Mouse (Mus musculus): ENCODE results near the gene Gm49342. TPM values are rescaled to one million over a fixed set of nuclear protein-coding genes. Genes with fewer than 3 reads are reported as not detected.

Gm49342 gene
- polyA plus RNA-seq (2014; fragmentation: Illumina TruSeq; extraction: RNeasy Lipid Tissue Mini Kit (QIAGEN cat#74804); ENCODE audit: low read depth, low replicate concordance), result not detected

DNA sequence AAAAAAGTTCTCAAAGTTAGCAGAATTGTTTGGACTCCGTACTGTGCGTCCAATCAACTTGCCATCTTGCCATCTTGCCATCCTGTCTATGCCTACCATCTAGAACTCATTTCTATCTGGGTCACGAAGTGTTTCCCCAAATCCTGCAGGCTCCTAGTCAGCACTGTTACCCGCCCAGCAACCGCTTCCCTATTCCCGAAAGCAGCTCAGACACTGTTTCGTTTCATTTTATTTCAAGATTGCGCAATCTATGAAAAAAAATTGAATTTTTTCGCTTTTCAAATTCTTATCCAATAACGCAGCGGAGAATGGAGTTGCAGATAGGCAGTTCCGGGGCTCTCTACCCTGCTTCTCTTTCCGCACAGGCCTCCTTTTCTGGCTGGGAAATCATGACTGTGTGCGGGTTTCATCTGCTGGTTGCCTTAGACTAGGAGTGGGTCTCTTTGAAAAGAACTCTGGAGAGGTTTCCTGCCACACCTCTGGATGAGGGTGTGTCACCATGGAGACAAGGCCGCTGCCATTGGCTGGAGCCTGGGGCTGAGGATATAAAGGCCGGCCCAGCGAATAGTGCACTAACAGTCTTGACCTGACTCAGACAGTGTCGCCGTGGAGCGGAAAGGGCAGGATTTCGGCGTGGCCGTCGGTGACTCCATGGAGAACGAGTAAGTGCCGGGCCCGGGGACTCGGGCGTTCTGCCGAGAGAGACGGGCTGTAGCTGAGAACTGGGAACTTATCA is at the start of gene Gm49342:
Gene Gm49342, plus strand, starts transcription at position 586 of the 736 bp plus-strand sequence.

DNA sequence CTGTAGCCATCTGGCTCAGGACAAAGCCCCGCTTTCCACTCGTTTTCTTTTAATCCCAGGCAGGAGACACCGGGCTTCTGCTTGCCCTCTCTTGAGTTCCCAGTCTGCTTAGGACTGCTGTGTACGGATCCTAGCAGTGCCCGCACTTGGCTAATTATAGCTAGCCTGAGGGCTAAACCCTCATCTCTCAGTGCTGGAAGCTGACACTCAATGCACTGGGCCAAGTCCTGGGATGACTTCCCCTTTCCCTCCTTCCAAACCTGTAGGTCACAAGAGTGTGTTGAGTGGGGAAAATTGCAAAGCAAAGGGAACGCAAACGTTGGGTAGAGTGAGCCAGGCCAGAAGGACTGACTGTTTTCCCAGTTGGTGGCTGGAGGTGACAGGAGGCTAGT is 46.9 kb upstream of the Gm49342 start, which contains the start of gene Klhl33:
Gene Klhl33, minus strand, starts transcription at position 134 of the 392 bp plus-strand sequence.

DNA sequence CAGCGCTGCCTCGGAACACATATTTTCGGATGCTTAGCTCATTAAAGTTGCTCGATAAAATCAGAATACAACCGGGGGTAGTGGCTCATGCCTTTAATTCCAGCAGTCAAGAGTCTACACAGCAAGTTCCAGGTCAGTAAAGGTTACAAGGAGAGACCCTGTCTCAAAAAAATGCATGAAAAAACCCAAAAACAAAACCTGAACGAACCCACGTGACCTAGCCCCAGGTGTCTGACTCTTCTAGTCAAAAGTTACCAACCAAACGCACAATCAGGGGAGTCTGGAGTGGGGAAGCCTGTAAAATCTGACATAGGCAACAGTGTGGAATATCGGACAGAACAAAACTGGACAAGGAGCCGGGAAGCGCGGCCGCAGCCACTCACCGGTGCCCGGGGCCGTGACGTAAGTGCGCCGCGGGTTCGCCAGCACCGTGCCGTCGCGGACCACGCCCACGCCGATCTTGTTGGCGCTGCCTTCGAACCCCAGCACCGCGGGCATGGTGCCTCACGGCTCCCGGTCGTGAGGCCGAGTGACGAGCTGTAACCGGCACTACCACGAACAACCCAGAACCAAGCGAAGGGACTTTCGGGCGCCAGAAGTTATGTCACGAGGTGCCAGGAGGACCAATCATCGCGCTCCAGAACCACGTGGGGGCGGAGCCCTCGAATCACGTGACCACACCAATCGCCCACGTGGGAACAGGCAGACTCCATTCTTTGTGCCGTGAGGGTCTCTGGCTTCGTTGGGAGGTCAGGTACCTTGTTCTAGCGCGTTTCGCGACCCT is 19.8 kb upstream of the Gm49342 start, which contains the start of the genes Osgep and Apex1:
Gene Osgep, minus strand, starts transcription at position 613 of the 784 bp plus-strand sequence.
Gene Apex1, plus strand, starts transcription at position 688 of the 784 bp plus-strand sequence.

DNA sequence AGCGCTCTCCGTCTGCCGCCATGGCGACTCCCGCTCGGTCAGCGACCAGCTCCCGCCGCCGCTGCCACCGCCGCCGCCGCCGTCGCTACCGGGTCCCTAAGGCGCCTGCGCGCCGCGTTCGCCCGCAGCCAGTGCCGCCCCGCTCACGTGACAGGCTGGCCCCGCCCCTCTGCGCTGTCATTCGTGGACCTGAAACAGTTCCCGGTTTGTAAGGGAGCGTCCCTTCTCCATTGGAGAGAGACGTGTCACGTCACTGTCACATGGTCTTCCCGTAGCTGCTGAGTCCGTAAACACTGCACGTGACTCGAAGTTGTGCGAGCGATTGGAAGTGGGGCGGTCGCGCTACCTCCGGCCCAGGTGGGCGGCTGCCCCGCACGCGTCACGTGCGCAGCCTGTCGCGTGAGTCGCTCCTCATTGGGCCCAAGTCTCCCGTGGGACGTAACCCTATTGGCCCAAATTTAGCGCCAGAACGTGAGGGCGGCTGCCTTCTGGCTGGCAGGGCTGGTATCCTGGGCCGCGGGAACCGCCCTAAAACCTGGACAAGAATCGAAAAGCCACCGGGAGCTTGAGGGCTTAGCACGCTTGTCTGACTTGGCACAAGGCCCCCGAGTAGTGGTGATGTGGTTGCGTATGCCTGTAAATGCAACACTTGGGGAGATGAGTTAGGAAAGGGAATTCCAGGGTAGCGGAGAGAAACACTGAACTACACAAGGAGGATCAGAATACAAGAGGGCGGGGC is 13.4 kb upstream of the Gm49342 start, which contains the start of the genes Pip4p1 and Pnp:
Gene Pip4p1, minus strand, starts transcription at position 103 of the 739 bp plus-strand sequence.
Gene Pnp, plus strand, starts transcription at position 329 of the 739 bp plus-strand sequence.

DNA sequence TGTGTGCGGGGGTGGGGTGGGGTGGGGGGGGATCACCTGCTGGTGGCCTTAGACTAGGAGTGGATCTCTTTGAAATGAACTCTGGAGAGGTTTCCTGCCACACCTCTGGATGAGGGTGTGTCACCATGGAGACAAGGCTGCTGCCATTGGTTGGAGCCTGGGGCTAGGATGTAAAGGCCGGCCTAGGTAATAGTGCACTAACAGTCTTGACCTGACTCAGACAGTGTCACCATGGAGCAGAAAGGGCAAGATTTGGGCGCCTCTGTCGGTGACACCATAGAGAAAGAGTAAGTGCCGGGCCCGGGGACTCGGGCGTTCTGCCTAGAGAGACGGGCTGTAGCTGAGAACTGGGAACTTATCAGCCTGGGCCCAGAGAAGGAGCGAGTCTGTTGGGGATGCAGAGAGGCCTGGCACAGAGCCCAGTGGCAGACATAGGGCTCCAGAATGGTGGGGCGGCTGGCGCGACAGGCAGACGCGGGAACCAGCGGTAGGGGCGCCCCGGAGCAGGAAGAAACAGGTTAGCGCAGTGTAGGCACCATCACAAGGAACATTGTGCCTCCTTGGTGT is 11.7 kb downstream of the Gm49342 start, which contains the start of gene Pnp2:
Gene Pnp2, plus strand, starts transcription at position 51 of the 567 bp plus-strand sequence.

DNA sequence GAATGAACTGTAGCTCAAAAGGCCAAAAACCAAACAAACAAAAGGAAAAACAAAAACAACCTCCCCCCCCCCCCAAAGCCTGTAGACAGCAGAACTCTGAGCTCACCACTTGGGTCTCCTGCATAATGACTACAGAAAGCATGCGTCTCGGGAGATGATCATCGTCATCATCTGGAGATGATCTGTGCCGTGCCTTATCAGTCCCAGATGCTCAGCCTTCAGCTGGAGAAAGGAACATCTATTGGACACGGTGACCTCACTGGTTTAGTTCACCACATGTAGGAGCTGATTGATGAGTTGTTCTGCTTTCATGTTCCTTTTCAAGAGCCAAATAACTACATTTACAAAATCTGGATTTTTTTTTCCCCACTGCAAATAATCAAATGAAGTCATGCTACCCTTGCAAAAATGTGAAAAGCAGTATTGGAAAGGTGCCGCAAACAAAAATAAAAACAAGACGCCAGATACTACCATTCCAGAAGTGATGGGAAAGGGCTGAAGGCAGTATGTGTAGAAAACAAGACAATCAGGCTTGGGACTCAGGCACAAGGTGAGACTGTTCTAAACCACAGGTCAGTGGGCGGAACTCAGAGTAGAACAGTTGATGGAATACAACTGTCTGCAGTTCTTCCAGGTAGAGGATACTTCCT is 63.0 kb downstream of the Gm49342 start, which contains the start of gene Rnase10:
Gene Rnase10, plus strand, starts transcription at position 600 of the 650 bp plus-strand sequence.

Other genes with a start within 250 kb of the Gm49342 start
- gene Olfr748, start 237.1 kb upstream of the Gm49342 start, polyA plus RNA-seq (2014; fragmentation: Illumina TruSeq; extraction: RNeasy Lipid Tissue Mini Kit (QIAGEN cat#74804); ENCODE audit: low read depth, low replicate concordance), result not detected
- not detected for gene Olfr749, start 199.4 kb upstream of the Gm49342 start, polyA plus RNA-seq (2014; fragmentation: Illumina TruSeq; extraction: RNeasy Lipid Tissue Mini Kit (QIAGEN cat#74804); ENCODE audit: low read depth, low replicate concordance)
- gene Ttc5, start 159.0 kb upstream of the Gm49342 start, polyA plus RNA-seq (2014; fragmentation: Illumina TruSeq; extraction: RNeasy Lipid Tissue Mini Kit (QIAGEN cat#74804); ENCODE audit: low read depth, low replicate concordance), result 31.4 TPM
- not detected for gene Ccnb1ip1, start 136.8 kb upstream of the Gm49342 start, polyA plus RNA-seq (2014; fragmentation: Illumina TruSeq; extraction: RNeasy Lipid Tissue Mini Kit (QIAGEN cat#74804); ENCODE audit: low read depth, low replicate concordance)
- 62.1 TPM for gene Parp2, start 136.7 kb upstream of the Gm49342 start, polyA plus RNA-seq (2014; fragmentation: Illumina TruSeq; extraction: RNeasy Lipid Tissue Mini Kit (QIAGEN cat#74804); ENCODE audit: low read depth, low replicate concordance)
- 53.8 TPM for gene Tep1, start 74.0 kb upstream of the Gm49342 start, polyA plus RNA-seq (2014; fragmentation: Illumina TruSeq; extraction: RNeasy Lipid Tissue Mini Kit (QIAGEN cat#74804); ENCODE audit: low read depth, low replicate concordance)
- 2.2 TPM for gene Klhl33, start 47.0 kb upstream of the Gm49342 start, polyA plus RNA-seq (2014; fragmentation: Illumina TruSeq; extraction: RNeasy Lipid Tissue Mini Kit (QIAGEN cat#74804); ENCODE audit: low read depth, low replicate concordance)
- 13.2 TPM for gene Osgep, start 19.6 kb upstream of the Gm49342 start, polyA plus RNA-seq (2014; fragmentation: Illumina TruSeq; extraction: RNeasy Lipid Tissue Mini Kit (QIAGEN cat#74804); ENCODE audit: low read depth, low replicate concordance)
- gene Apex1, start 19.5 kb upstream of the Gm49342 start, polyA plus RNA-seq (2014; fragmentation: Illumina TruSeq; extraction: RNeasy Lipid Tissue Mini Kit (QIAGEN cat#74804); ENCODE audit: low read depth, low replicate concordance), result 12.7 TPM
- gene Pip4p1, start 13.7 kb upstream of the Gm49342 start, polyA plus RNA-seq (2014; fragmentation: Illumina TruSeq; extraction: RNeasy Lipid Tissue Mini Kit (QIAGEN cat#74804); ENCODE audit: low read depth, low replicate concordance), result 26.2 TPM
- gene Pnp, start 13.4 kb upstream of the Gm49342 start, polyA plus RNA-seq (2014; fragmentation: Illumina TruSeq; extraction: RNeasy Lipid Tissue Mini Kit (QIAGEN cat#74804); ENCODE audit: low read depth, low replicate concordance), result 68.2 TPM
- 10.6 TPM for gene Pnp2, start 11.5 kb downstream of the Gm49342 start, polyA plus RNA-seq (2014; fragmentation: Illumina TruSeq; extraction: RNeasy Lipid Tissue Mini Kit (QIAGEN cat#74804); ENCODE audit: low read depth, low replicate concordance)
- 0.38 TPM for gene Rnase10, start 63.2 kb downstream of the Gm49342 start, polyA plus RNA-seq (2014; fragmentation: Illumina TruSeq; extraction: RNeasy Lipid Tissue Mini Kit (QIAGEN cat#74804); ENCODE audit: low read depth, low replicate concordance)
- gene Rnase9, start 97.4 kb downstream of the Gm49342 start, polyA plus RNA-seq (2014; fragmentation: Illumina TruSeq; extraction: RNeasy Lipid Tissue Mini Kit (QIAGEN cat#74804); ENCODE audit: low read depth, low replicate concordance), result 0.38 TPM
- gene Rnase11, start 105.6 kb downstream of the Gm49342 start, polyA plus RNA-seq (2014; fragmentation: Illumina TruSeq; extraction: RNeasy Lipid Tissue Mini Kit (QIAGEN cat#74804); ENCODE audit: low read depth, low replicate concordance), result not detected
- 1.1 TPM for gene Rnase12, start 113.1 kb downstream of the Gm49342 start, polyA plus RNA-seq (2014; fragmentation: Illumina TruSeq; extraction: RNeasy Lipid Tissue Mini Kit (QIAGEN cat#74804); ENCODE audit: low read depth, low replicate concordance)
- gene Olfr750, start 129.9 kb downstream of the Gm49342 start, polyA plus RNA-seq (2014; fragmentation: Illumina TruSeq; extraction: RNeasy Lipid Tissue Mini Kit (QIAGEN cat#74804); ENCODE audit: low read depth, low replicate concordance), result not detected
- gene Rnase4, start 146.6 kb downstream of the Gm49342 start, polyA plus RNA-seq (2014; fragmentation: Illumina TruSeq; extraction: RNeasy Lipid Tissue Mini Kit (QIAGEN cat#74804); ENCODE audit: low read depth, low replicate concordance), result 381 TPM
- gene Ang, start 146.6 kb downstream of the Gm49342 start, polyA plus RNA-seq (2014; fragmentation: Illumina TruSeq; extraction: RNeasy Lipid Tissue Mini Kit (QIAGEN cat#74804); ENCODE audit: low read depth, low replicate concordance), result 14.5 TPM
- not detected for gene Eddm3b, start 169.9 kb downstream of the Gm49342 start, polyA plus RNA-seq (2014; fragmentation: Illumina TruSeq; extraction: RNeasy Lipid Tissue Mini Kit (QIAGEN cat#74804); ENCODE audit: low read depth, low replicate concordance)
- 10.4 TPM for gene Rnase6, start 179.4 kb downstream of the Gm49342 start, polyA plus RNA-seq (2014; fragmentation: Illumina TruSeq; extraction: RNeasy Lipid Tissue Mini Kit (QIAGEN cat#74804); ENCODE audit: low read depth, low replicate concordance)
- 11.5 TPM for gene Rnase1, start 202.3 kb downstream of the Gm49342 start, polyA plus RNA-seq (2014; fragmentation: Illumina TruSeq; extraction: RNeasy Lipid Tissue Mini Kit (QIAGEN cat#74804); ENCODE audit: low read depth, low replicate concordance)
- 2.9 TPM for gene Rnase2b, start 217.7 kb downstream of the Gm49342 start, polyA plus RNA-seq (2014; fragmentation: Illumina TruSeq; extraction: RNeasy Lipid Tissue Mini Kit (QIAGEN cat#74804); ENCODE audit: low read depth, low replicate concordance)

Measured in sigmoid colon, adult 10 weeks (tissue).